Mouse (Mus musculus) activated CD4-positive, CD25-positive, alpha-beta regulatory T cell, adult 4 months (primary cell): ENCODE data around the gene Btbd35f5. TPM values are rescaled to one million over a fixed set of nuclear protein-coding genes. Genes with fewer than 3 reads are reported as not detected.
"Not testable (repeated sequence)": the region's sequence is repeated elsewhere in the genome, so short reads cannot be mapped to it uniquely, and the experiment has no call there.

Experiments
- ATAC-seq: one replicate; pipeline ENCODE4 v1.8.0; 2017
- polyA plus RNA-seq, 2 experiments: library from polyadenylated mRNA; unstranded; fragments of 100-300 nt; shearing (Covaris generic); gene quantifications; one replicate each; pipeline ENCODE4 v1.2.1; 2017

The Btbd35f5 gene
- not detected for polyA plus RNA-seq

GRCm38 (mm10) chrX:32973597-32973996 is at the start of gene Btbd35f5:
Gene Btbd35f5, plus strand, starts transcription at chrX:32973897.
- ATAC-seq, result not testable (repeated sequence)

- not testable (repeated sequence) for ATAC-seq
These were observed 32.2 kb upstream of the Btbd35f5 start, which contains the start of gene Gm21789 for GRCm38 (mm10) chrX:32941468-32941867. Gene Gm21789, plus strand, starts transcription at chrX:32941768.

Other genes with a start within 250 kb of the Btbd35f5 start
- gene Btbd35f21, start 247.8 kb upstream of the Btbd35f5 start, polyA plus RNA-seq, result not detected
- not detected for gene Btbd35f30, start 79.3 kb upstream of the Btbd35f5 start, polyA plus RNA-seq
- gene Gm21789, start 32.1 kb upstream of the Btbd35f5 start, polyA plus RNA-seq, result not detected